Mouse (Mus musculus): ENCODE measurements around the gene Eea1. TPM values are rescaled to one million over a fixed set of nuclear protein-coding genes. Genes with fewer than 3 reads are reported as not detected.

Eea1 gene
- total RNA-seq, 2 experiments from 2014 or later = 32.7 to 44.4 TPM

DNA sequence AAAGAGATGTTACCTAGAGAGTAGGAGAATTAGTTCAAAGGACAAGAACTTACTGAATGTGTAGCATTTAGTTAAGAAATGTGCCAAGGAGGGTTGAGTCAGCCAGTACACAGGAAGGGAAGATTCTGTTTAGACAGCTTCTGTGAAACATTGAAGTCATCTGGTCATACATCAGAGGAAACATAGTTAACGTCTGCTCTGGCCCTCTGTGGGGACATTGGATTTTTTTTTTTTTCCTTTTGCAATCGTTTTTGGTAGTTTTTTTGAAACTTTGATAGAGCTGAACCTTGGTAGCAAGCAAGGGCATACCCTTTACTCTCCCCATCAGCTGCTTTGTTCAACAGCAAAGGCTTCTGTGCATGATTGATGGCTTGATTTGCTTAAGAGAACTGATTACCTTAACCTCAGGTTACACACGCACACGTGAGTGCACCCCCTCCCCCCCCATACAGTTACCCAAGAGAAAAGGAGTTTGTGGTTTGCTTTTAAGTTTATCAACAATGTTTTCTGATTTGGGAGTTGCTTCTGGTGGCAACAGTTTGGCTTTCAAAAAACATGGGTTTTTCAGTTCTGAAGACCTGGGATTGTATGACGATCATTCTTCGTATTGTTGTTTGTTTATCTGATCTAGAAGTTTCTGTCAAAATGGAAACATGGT, 1.4 kb downstream of the Eea1 start:
- ATAC-seq (replicated peaks; ENCODE audit: low FRiP score, poor library complexity, severe bottlenecking) = no peak

DNA sequence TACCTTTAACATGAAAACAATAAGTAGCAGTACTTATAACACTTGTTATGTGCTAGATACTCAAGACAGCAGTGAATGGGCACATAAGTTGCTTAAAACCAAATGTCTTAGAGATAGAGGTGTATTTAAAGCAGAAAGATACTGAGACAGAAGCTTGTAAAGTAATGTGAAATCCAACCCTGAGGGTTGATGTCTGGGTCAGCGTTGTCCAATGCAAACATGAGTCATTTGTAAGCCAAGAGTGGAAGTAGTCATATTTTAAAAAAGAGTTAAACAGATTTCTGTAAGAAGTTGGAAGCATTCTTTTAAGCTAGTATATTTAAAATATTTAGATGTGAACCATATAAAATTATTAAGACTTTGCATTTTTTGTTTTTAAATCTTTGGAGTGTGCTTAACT, 4.6 kb downstream of the Eea1 start:
- no peak for ATAC-seq (replicated peaks; ENCODE audit: low FRiP score, poor library complexity, severe bottlenecking)

DNA sequence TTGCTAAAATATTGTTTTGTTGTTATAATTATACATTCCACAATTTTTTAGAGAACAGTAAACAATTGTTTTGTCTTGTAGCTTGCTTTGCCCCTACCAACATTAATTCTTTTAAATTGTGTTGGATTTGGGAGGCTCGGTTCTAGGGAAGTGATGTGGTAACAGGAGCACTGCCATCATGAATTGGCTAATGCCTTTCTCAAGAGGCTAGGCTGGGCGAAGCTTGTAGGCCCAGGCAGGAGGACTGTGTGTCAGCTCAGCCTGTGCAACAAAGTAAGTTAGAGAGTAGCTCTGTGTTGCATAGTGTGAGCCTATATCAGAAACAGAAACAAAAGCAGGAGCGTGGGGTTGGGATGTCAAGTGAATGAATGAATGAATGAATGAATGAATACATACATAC, 9.0 kb downstream of the Eea1 start:
- no peak for ATAC-seq (replicated peaks; ENCODE audit: low FRiP score, poor library complexity, severe bottlenecking)

DNA sequence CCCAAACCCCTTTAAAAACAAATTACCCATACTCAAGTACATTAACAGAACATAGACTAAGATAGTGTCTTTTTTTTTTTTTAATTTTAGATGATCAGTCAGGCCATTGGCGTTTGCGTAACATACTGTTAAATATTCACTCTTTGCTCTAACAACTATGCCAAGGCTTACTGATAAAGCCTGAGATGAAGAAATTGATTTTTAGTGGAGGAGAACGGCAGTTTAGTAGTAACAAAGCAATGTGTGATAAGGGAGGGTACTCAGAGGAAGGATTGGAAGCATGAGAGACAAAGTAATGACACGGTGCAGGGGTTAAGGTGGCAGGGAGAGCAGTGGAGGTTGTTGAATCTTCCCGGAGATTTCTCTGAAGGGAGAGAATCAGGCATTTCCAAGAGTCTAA, 9.7 kb downstream of the Eea1 start:
- no peak for ATAC-seq (replicated peaks; ENCODE audit: low FRiP score, poor library complexity, severe bottlenecking)

DNA sequence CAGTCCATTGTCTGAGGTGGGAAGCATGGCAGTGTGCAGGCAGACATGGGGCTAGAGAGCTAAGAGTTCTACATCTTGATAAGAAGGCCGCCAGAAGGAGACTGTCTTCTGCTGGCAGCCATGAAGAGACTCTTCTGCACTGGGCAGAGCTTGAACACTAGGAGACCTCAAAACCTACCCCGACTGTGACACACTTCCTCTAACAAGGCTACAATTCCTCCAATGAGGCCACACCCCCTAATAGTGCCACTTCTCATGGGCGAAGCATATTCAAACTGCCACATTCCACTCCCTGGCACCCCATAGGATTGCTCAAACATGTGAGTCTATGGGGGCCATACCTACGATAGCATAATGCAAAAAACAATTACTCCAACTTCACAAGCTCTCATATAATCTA, 10.3 kb downstream of the Eea1 start:
- no peak for ATAC-seq (replicated peaks; ENCODE audit: low FRiP score, poor library complexity, severe bottlenecking)

DNA sequence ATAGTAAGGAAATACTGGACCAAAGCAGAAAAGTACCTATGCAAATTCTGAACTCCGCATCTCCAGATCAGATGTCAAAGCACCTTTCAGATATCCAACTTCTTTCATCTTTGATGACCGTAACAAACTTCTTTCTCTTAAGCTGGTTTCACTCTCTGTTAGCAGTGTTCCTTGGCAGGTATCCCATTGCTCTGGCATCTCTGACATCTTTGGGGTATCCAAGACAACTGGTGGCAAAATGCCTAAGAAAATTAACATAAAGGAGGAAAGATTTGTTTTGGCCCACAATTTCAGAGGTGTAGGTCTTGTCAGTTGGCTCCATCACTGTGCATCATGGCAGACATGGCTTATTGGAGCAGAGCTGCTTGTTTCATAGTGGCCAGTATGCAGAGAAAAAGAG, 10.9 kb downstream of the Eea1 start:
- ATAC-seq (replicated peaks; ENCODE audit: low FRiP score, poor library complexity, severe bottlenecking) = no peak

DNA sequence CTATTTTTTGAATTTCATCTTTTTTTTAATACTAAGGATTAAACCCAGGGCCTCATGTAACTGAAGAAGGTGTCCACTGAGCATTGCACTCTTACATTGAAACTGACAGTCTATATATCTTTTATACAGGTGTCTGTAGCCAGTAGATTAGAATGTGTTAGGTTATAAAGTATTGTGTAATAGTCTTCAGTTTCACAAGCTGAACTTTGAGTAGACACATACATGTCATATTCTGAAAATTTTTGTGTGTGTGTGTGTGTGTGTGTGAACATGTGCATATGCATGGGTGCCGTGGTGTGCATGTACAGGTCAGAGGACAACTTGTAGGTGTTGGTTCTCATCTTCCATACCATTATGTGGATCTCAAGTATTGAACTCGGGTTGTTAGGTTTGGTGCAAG, 16.2 kb downstream of the Eea1 start:
- no peak for ATAC-seq (replicated peaks; ENCODE audit: low FRiP score, poor library complexity, severe bottlenecking)

DNA sequence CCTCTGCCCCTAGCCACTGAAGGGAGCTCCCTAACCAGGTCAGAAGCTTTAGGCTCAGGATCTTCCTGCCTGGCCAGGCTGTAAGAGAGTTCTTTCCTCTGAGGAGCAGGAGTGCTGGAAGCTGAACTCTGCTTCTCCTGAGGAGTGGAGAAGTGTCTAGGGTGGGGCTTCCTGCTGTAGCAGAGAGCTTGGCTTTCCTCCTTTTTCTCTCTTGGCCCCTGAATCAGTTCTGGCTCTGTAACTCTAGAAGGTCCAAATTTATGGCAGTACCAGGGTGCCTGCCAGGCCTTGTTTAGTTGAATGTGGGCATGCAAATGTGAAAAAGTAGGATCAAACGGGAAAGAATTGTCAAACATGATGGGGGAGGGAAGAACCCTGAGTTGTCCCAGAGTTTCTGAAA, 17.1 kb downstream of the Eea1 start:
- ATAC-seq (replicated peaks; ENCODE audit: low FRiP score, poor library complexity, severe bottlenecking) = no peak

DNA sequence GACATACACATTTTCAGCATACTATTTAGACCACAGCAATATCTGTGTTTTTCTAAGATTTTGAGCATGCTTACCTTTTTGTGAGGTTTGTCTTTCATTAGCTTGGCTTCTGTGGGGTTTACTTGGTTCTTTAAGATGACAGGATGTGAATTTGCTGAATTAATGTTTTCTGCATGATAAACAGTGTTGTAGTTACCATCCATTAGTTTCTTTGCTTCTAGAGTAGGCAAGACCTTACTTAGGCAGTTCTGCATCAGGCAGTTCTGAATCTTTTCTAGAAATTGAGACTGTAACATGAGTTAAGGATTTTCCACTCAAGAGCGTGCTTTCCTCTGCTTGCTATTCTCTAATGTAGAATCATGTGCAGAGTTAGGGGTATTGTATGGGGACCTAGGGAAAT, 24.2 kb downstream of the Eea1 start:
- no peak for ATAC-seq (replicated peaks; ENCODE audit: low FRiP score, poor library complexity, severe bottlenecking)

DNA sequence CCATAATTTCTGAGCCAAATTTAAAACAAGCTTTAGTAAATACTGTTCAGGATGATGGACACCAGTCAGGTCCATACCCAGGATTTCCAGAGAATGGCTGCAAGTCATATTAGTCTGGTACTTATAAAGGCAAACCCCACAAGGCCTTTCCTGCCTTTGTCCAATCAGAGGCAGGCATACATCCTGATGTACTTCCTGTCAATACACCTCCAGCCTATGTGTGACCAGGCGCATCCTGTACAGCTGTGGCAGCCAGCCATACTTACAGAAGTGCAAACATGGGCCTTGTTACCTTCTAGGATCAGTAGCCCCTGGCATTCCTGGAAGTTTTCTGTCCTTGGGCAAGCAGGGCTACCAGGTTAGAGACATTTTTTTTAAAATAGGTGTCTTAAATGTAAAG, 29.2 kb downstream of the Eea1 start:
- ATAC-seq (replicated peaks; ENCODE audit: low FRiP score, poor library complexity, severe bottlenecking) = no peak

DNA sequence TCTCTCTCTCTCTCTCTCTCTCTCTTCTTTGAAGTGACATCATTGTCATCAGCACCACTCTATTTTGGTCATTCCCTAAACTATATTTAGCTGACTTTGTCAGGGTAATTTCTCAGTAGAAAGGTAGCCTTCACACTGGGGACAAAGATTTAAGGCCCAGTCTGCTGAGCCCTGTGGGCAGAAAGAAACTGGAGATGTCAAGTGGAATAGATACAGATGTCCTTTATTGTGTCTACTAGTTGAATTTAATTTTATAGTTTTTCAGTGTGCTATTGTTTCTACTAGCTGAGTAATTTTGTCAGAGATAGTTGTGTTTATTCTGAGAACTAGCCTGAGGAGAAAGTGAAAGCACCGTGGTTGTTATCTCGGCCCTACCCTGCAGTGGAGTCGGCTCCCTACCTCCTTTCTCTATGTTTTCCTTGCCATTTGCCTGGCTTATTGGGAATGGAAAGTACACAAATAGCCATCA, 30.3 kb downstream of the Eea1 start:
- peak; percentile 81 for ATAC-seq (replicated peaks; ENCODE audit: low FRiP score, poor library complexity, severe bottlenecking)

DNA sequence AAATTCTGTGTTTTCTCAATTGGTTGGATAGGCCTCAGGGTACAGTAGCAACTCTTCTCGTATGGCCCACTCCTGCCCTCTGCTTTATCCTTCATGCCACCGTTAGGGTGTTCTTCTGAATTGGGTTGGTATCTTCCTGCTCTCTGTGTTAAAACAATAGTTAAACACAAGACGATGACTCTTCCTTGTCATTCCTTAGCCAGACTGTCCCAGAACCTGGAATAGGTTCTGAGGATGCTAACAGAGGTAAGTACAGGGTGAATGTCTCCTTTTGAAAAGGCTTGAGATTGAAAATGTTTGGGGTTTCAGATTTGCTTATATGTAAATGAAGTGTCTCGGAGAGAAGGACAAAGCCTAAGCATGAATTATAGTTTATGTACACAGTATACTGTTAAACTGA, 30.9 kb downstream of the Eea1 start:
- no peak for ATAC-seq (replicated peaks; ENCODE audit: low FRiP score, poor library complexity, severe bottlenecking)

DNA sequence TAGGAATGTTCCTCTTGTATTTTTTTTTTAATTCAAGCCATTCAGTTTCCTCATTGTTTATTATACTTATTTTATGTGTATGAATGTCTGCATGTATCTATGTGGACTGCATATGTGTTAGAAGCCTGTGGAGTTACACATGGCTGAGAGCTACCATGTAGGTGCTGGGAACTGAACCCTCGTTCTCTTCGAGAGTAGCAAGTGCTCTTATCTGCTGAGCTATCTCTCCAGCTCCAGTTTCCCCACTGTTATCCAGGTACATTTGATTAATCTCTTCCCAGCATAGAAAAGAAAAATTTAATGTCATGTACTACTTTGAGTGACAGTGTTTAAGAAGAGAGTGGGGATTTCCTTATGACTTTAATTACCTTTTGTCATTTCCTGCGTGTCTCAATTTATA, 31.5 kb downstream of the Eea1 start:
- ATAC-seq (replicated peaks; ENCODE audit: low FRiP score, poor library complexity, severe bottlenecking) = no peak

DNA sequence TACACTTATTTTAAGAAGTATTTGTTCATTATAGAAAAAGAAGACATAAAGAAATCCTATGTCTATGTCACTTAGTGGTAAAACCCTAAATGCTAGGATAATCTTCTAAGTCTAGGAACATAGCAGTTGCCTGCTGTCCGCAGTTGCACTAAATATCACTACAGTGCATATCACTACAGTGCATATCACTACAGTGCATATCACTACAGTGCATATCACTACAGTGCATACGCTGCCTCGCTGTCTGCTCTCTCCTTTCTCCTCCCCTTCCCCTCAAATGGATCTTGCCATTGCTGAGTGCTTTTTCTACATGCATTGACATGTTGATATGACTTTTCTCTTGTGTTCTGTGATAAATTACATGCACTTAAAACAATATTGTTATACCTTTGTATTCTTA, 34.0 kb downstream of the Eea1 start:
- no peak for ATAC-seq (replicated peaks; ENCODE audit: low FRiP score, poor library complexity, severe bottlenecking)

DNA sequence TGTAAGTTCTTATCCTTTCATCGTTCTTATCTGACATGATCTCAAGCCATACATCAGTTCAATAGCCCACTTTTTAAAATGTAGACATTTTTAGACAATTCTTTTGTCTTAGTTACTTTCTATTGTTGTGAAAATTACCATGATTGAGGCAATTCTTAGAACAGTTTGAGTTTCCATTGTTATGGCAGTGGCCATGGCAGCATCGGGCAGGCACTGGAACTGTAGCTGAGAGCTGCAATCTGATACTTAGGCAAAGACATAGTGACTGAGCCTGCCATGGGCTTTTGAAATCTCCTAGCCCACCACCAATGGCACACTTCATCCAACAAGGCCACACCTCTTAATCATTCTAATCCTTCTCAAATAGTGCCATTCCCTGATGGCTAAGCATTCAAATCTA, 36.3 kb downstream of the Eea1 start:
- no peak for ATAC-seq (replicated peaks; ENCODE audit: low FRiP score, poor library complexity, severe bottlenecking)

DNA sequence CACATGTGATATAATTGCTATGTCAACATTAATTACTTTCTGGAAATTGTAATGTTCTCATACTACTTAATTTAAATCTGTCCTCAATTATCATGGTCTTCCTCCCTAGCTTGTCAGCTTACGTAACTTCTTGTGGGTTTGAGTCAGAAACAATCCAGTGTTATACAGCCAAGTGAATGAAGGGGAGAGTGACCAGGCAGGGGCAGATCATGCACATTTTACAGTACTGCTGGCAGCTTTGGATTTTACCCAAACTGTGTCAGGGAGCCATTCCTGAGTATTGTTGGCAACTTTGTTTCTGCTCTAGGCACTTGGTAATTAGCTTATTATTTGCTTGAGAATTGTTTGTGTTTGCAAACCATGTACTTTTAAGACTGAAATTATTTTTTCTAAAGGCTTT, 49.3 kb downstream of the Eea1 start:
- ATAC-seq (replicated peaks; ENCODE audit: low FRiP score, poor library complexity, severe bottlenecking) = no peak

DNA sequence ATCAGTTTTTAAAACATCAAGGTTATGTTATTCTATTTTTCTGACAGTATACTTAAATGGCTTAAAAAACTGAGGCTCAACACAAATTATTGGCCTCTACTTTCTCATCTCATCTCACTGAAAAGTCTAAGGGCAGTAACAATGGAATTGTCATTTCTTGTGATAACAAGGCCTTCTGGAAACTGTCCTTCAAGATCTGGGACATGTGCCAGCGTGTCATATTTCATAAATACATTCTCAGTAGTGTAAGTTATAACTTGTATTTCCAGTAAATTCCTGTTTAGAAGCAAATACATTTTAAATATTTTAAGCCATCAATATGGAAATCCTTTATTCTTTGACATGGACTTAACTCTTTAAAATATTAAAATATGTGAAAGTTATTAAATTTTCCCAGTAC, 50.7 kb downstream of the Eea1 start:
- ATAC-seq (replicated peaks; ENCODE audit: low FRiP score, poor library complexity, severe bottlenecking) = no peak

DNA sequence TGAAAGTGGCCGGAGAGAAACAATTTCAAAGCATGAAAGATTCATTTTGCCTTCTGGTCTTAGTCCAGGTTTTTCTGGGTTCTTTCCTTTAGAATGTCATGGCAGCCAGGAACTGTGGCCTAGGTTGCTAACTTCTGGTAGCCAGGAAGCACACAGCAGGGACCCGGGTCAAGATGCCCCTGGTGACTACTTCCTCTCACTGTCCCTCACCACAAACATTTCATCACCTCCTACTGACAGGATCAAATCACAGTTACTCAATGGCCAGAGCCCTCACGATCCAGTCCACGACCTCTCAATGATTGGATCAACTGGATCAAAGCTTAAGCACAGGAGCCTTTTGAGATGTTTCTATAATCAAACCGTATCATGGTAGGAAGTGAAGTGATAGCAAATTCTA, 60.5 kb downstream of the Eea1 start:
- ATAC-seq (replicated peaks; ENCODE audit: low FRiP score, poor library complexity, severe bottlenecking) = no peak

DNA sequence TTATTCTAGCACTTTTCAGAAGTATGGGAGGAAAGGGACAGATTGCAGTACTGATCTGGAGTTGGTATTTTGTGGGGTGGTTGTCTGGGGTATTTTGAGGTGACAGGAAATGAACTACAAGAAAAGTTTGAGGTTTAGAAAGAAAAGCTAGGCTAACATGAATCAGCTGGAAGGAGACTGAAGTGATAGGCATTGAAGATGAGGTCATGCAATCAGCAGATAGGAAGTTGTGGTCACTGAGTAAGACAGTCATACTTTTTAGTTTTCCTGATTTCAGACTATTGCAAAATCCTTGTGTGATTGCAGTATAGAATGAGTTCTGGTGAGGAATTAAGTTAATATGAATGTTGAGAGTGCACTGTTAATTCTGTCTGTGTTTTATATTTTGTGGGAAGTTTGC, 75.3 kb downstream of the Eea1 start:
- ATAC-seq (replicated peaks; ENCODE audit: low FRiP score, poor library complexity, severe bottlenecking) = no peak

DNA sequence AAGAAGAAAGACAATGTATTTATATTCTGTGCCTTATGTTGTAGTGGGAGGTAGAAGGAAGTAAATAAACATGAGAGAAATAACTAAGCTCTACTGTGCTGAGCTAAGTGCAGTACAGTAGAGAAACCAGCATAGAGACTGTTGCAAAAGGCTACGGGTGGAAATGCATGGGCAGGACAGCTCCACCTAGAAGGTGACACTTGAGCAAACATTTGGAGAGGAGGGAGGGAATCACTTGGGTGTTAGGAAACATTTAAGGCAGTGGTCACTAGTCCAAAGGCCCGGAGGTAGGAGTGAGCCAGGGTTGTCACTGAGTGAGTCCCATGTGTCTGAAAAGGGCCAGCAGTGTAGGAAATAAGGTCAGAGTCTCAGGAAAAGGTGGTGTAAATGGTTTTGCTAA, 77.0 kb downstream of the Eea1 start:
- ATAC-seq (replicated peaks; ENCODE audit: low FRiP score, poor library complexity, severe bottlenecking) = no peak

DNA sequence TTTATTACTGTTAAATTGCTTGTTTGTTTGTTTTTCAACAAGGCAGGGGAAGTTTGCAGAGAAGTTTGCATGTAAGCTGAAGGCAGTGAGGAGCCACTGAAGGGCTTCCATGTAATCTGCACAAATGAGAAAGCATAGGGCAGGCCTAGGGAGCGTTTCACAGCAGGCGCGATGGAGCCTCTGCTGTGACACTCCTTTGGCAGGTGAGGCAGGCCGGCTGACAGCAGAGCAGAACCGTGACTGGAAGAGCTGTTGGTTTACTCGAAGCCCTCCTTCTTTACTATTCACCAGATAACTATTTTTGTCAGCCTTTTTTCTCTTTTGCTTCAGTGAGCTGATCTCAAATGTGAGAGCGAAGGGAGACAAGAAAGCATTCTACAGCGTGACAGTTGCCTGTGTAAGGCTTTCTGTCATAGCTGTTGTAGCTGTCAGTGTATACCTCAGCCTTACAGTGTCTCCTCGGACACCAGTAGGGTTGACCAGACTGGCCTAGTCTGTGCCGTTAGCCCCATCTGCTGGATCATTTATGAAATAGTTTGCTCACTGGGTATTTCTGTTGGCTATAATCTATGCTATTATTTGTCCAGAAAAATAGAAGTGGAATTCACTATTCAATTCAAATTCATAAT, 93.0 kb downstream of the Eea1 start:
- 0 out of 2 replicates have a peak, but pooled peaks have one; percentile 19 for ATAC-seq (replicated peaks; ENCODE audit: low FRiP score, poor library complexity, severe bottlenecking)

DNA sequence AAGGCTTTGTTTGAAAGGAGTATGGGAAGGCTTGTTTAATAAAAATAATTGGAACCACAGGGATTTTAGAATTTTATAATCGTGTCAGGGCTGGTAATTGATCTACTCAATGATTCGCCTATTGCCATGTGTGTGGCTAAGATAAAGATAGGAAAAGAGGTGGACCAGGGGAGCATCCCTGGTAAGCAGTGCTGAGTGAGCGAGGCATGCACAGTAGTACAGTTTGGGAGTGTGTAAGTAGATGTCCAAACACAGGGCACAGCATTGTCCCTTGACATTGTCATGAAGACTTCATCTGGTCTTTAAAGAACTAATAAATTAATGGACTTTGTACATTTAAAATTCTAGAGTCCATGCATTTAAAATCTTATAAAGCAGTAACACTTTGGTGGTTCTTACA, 93.7 kb downstream of the Eea1 start:
- no peak for ATAC-seq (replicated peaks; ENCODE audit: low FRiP score, poor library complexity, severe bottlenecking)

Measured in erythroid progenitor cell, adult 5-6 weeks (primary cell).